Mouse (Mus musculus) spleen, postnatal 14 days (tissue): ENCODE results near the gene Atmin.

Source experiments
- DNase-seq, 2 experiments: peaks; one replicate each; pipeline ENCODE4 v3.0.0; 2021 to 2022; ENCODE audit warnings: low spot score in 2 of 2

The Atmin gene

DNA sequence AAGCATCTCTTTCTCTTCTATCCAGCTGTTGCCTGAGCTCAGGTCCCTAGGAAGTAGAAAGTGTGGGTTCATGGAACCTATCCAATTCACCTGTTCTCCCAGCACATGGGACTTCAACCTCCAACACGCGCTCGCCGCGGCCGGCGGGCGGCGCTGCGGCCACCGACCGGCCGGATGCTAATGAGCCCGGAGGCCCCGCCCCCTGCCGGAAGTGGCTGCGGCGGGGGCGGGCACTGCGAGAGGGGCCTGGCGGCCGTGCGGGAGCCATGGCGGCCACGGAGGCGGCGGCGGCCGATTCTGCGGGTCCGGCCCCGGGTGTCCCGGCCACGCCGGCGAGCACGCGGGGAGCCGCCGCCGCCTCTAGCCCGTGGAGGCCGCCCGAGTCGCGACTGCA lies at the start of gene Atmin:
Gene Atmin, plus strand, starts transcription at position 233 of the 394 bp plus-strand sequence.
- DNase-seq: peak; percentile 71 to 81

DNA sequence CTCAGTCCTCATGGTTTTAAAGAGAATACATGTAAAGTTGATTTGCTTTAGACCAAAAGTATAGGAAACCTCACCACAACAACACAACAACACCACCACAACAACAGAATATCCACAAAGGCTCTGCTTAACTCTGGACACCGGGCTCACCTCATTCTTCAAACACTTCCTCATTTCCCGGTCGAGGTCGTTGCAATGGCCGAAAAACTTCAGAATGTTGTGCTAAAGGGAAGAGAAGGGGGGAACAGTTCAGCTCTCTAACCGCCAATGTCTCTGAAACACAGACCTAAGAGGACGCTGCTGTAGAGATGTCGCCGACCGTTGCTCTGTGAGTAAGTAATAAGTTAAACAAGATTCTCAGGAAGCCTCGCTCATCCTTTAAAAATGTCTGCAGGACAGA lies 49.3 kb upstream of the Atmin start:
- no peak for DNase-seq

DNA sequence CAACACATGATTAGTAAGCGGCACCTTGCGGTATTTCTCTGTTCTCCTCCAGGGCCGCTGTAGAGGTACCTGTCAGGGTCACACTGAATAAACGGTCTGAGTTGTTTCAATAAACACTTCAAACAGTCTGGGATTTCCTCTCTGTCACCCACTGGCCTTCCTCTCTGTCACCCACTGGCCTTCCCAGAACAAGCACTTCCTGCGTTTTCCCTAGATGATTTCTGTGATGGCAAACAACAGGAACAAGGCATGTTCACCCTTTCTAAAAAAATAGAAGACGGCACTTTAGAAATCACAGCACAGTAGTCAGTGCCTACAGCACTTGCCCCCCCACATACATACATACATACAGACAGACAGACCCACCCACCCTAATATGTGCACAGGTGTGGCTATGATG lies 47.7 kb upstream of the Atmin start:
- DNase-seq: no peak

DNA sequence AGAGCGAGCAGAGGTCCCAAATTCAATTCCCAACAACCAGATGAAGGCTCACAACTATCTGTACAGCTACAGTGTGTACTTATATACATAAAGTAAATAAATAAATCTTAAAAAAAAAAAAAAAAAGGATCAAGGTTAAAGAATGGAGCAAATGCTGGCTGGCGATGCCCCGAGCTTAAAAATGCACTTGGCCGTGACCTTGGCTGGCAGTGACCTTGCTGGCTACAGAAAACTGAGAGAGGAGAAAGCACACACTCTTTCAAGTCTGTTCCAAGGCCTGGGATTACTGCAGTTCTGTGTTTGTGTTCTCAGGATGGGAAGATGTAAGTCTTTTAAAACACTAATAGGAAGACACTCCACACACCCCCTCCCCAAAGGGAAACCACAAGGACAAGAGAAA lies 38.5 kb upstream of the Atmin start:
- DNase-seq: no peak

DNA sequence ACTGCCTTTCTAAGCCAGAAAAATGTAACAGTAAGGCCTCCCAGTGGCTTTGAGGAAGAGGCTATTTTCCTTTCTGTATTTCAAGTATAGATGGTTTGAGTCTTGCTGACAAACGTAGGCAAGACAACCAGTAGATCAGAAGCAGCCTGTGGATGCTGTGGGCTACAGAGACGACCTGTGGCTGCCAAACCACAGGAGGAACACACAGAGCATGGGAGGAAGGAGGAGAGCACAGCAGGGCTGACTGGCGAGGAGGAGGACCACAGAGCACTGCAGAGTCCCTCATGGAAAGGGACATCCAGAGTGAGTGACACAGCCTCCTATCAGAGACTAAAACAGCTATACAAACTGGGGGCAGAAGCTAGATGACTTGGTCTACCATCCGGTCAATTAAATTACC lies 37.9 kb upstream of the Atmin start:
- no peak for DNase-seq

DNA sequence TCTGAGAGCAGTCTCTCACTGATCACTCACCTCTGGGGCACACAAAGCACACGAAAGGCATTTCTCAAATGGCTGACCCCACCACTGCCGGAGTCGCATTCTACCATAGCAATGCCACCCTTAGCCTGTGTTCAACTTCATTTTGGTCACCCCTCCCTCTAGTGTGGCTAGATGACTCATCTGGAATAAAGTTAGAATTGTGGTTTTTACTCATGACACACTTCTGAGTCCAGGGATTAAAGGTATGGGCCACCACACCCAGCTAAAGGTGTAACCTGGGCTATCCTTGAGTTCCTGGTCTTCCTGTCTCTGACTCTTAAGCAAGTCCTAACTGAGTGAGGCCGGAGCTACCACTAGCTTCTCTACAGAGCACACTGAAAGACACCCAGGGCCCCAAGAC lies 37.4 kb upstream of the Atmin start:
- no peak for DNase-seq

DNA sequence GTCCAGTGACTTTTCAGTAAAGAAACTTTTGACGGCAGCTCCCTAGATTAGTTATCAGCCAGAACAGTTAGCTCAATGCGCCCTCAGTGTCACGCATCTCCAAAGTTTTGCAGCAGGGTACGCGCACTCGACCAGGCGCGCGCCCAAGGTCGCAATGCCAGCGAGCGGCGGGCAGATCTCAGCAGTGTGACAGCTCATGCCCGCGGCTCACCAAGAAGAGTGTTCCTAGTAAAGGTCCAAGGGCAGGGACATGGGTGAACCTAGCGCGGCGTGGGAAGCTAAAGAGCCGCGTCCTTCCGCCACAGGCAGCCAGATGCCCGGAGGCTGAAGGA lies 22.2 kb upstream of the Atmin start:
- DNase-seq: no peak

DNA sequence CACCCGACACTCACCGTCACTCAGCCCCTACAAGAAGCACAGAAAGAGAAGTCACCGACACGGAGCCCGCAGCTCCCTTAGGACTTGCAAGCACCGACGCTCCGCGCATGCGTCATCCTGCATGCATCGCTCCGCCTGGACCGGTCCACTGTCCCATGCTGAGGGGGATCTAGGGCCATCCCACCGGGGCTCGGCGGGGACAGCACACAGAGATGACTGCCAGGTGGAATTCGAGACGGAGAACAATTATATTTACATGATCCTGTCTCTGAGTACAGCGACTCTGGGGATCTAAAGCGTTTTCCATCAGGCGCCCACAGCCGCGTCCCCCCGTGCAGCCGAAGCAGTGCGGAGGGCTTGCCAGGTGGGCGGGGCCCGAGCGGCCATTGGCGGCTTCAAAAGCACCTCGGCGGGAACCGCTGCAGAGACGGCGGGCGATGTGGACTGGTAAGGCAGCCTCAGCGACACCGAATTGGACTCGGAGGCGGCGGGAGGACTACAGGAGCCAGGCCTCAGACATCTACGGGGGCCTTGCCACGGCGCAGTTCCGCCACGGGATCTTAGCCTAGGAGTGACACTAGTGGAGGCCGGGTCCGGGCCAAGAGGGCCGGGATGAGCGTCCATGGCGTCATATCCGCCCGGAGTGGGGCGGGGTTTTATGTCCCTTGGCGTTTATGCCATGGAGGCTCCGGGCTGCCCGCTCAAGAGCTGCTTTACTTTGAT lies 21.7 kb upstream of the Atmin start, which contains the start of the genes Cmc2 and Cenpn:
Gene Cmc2, minus strand, starts transcription at position 119 of the 723 bp plus-strand sequence.
Gene Cenpn, plus strand, starts transcription at position 394 of the 723 bp plus-strand sequence.
- peak; percentile 83 to 86 for DNase-seq

DNA sequence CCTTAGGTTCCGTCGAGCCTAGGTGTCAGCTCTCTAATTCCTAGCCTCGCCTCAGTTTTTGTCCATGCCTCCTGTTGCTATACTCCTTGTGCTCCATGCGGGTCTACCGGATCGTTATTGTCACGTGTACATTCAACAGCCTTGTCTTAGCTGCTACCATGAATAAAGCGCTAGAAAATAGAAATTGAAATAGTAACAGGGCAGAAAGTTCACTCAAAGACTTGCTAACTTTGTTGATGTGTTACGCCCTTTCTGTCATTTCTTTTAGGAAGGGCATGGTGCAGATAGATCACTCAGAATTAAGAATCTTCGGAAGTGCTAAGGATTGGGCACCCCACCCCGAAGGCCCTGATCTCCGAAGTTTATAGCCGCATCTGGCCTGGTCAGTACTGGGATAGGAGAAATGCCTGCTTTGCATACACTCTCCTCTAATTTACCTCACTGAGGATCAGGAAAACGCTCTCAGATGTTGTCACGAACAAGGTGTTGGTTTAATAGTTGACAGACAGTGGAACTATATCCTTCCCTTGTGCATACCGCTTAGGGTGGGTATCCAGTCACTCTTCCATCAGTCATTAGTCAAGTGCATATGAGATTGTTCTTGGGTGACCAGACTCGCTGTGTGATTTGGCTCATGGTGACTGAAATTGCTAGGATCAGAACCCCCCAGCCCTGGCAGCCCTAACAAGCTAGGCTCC lies 21.0 kb upstream of the Atmin start:
- no peak for DNase-seq

DNA sequence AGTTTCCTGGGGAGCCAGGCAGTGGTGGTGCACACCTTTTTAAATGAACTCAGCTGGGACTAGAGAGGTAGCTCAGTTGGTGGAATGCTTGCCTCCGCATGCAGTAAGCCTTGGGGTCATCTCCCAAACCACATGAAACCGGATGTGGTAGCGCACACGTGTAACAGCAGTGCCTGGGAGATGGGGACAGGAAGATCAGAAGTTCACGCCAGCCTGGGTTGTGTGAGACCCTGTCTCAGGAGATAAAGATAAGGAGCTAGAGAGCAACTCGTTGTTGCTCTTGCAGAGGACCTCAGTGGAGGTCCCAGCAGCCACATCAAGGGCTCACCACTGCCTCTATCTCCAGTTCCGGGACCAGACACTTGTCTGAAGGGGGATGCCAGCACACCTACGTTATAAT lies 19.7 kb upstream of the Atmin start:
- DNase-seq: no peak

DNA sequence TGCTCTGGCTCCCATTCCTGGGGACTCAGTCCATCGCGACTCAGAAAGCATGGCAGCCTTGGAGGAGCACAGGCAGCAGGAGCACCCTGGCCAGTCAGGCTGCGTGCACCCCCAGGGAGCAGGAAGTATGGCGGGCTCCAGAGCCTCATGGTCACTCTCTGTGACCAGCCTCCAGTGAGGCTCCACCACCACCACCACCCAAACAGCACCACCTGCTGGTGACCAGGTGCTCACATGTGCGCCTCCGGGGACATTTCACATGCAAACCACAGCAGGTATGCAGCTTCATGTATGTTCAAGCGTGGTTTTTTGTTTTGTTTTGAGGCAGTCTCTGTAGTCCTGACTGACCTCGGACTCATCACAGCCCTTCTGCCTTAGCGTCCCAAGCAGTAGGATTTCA lies 15.3 kb upstream of the Atmin start:
- peak; percentile 45 to 63 for DNase-seq

DNA sequence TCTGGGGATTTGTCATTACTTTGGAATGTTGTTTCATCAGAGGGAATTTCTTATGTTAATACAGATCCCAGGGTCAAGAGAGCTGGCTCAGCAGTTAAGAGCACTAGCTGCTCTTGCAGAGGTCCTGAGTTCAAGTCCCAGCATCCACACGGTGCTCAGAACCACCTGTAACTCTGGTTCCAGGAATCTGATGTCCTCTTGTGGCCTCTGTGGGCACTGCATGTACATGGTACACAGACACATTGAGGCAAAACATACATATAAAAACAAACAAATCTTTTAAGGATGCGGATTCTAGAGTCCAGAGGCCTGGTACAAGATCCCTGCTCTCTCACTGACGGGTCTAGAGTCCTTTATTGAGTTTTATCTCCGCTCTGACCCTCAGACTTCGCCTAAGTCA lies 14.6 kb upstream of the Atmin start:
- no peak for DNase-seq

DNA sequence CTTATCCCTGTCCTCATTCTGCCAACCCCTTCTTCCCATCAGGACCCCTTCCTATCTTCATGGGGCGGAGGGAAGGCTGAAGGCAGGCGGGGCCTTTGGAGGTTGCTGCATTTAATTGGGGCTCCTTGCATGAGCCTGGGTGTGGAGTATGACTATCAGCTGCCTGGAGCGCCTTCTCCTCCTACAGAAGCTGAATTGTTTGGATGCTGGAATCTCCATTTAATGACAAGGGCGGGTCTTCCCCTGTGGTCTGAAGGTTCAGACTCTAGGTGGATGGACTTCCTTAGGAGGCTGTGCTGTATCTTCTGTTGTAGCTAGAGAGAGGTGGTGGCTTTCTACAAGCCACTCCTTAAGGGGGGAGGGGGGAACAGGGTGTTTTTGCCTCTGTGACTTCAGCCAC lies 8.2 kb upstream of the Atmin start:
- no peak for DNase-seq

DNA sequence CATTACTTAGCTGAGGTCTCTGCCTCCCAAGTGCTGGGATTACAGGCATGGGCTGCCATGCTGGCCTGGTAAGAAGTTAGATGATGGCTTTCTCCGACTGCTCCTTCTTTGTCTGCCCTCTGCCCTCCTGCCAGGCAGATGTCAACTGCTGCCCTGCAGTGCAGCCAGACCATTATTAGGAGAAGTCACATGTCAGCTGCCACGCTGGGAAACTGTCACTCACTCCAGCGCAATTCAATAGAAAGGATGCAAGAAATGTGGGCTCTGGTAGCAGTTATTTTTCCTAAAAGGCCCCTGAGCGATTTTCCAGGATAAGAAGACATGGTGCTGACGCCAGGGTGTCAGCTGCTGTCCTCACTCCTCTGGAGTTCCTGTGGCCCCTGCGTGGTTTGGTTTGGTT lies 7.7 kb upstream of the Atmin start:
- DNase-seq: no peak

DNA sequence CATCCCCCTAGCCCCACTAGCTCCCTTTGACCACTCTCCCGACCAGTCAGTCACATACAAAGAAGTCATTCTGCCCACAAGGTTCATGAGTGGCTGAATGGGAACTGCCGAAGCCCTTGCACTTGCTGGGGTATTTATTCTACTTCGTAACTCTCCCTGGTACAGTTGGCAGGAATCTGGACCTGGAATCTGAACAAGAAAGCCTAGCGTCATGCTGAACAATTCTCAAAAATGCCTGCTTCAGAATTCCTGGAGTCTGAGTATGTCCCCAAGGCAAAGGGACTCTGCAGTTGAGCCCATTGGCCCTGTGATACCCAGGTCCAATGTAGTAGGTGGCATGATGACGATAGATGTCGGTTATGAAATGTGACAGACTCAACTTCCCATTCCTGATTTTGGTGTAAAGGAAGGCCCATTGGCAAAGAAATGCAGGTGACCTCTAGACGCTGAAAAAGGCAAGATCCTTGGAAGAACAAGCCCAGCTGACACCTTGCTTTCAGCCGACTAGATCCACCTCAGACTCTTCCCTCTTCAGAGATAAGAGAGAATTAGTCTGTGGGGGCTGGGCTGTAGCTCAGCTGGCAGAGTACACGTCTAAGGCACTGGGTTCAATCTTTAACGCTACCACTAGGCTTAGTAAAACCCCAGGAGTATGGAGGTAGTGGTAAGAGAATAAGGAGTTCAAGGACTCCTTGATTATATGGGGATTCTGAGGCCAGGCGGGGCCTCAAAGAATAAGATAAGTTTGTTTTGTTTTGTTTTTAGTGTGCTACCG lies 722 bp upstream of the Atmin start:
- DNase-seq: no peak

DNA sequence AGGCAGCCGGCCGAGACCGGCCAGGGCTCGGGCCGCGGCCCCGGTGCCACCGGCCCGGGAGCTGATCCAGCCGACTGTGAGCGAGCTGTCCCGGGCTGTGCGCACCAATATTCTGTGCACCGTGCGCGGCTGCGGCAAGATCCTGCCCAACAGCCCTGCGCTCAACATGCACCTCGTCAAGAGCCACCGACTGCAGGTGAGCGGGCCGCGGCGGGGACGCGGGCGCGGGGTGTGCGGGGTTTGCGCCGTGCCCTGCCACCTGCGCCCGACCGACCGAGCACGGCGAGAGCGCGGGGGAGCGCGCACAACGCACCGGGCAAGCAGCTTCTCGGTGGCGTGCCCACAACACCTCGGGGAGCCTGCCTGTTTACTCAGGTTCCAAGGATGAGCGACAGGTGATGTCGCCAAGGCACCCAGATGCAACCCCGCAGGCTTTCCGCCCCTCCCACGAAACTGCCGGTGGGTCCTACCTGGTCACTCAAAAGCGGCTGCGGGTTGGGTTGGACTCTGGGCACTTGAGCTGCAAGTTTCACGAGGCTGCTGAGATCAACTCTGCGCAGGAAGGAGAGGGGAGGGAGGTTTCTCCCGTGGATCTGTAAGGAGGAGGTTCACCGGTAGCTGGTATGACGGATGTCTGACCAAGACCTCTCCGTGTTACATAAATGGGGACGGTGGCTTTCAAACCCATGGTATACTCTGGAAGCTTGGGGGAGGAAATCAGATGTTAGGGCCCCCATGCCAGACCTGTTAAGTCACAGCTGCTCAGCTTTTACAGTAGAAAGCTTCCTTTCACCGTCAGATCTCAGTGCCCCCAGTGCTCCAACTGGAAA lies 577 bp downstream of the Atmin start:
- DNase-seq: peak in 1 of 2 experiments; percentile 13

DNA sequence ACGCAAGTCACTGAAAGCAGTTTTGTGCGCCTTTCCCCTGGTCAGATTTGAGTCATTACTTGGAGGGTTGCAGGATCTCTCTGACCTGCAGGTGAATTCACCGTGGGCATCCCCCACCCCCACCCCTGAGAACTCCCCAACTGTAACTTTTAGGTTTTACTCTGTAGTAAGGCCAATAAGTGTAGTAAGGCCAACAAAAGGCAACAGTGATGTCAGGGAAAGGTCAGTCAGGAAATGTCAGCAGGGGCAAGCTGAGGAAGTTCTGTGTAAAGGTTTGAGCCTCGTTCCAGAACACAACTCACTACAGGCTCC lies 1.1 kb downstream of the Atmin start:
- no peak for DNase-seq

DNA sequence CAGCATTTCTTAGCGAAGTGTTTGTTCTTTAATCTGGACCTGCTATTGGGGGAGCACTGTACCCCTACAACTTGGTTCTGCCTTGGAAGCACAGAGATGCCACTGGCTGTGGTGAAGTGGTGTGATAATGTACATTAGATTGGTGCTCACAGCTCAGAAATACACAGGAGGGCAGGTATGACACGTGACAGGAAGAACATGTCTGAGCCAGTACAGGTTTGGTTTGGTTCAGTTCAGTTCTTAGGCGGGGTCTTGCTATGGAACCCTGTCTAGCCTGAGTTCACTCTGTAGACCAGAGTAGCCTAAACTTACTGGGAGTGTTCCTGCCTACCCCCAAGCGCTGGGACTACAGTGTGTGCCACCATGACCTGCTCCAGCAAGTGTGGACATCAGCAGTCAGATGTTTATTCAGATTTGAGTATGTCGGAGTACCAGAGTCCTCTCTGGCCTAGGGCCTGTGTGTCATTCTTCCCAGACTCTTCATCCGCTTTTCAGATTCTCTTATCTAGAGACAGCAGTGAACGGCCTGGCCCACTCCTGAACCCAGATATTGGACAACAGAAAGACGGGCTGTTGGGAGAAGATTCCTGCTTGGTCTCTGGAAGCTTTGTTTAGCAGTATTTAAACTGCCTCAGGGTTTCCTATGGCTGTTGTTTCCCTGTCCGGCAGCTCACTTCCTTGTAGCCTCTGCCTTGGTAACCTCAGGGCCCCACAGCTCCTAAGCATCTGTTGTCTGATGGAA lies 2.1 kb downstream of the Atmin start:
- no peak for DNase-seq

DNA sequence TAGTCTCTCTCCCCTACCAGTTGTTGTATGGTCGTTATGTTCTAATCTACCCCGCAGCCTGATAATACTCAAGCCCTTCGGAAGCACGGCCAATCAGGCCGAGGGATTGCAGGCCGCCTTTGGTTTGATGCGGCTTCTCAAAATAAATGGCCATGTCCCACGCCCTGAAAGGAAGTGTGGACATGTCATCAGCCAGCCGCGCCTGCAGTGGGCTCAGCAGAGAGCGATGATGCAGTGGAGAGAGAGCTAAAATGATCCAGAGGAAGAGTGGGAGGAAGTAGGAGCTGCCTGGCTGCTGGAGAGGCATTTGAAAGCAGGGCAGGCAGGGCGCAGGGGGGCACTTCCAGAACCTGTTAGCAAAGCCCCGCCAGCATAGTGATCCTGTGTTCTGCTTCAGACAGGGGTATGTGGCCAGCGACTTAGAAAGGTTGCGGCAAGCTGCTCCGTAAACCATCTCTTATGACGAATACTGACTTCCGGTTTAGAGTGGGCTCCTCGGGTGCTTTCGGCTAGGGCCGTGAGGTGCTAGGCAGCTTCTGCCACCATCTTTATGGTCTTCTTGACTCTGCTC lies 3.2 kb downstream of the Atmin start:
- no peak for DNase-seq

DNA sequence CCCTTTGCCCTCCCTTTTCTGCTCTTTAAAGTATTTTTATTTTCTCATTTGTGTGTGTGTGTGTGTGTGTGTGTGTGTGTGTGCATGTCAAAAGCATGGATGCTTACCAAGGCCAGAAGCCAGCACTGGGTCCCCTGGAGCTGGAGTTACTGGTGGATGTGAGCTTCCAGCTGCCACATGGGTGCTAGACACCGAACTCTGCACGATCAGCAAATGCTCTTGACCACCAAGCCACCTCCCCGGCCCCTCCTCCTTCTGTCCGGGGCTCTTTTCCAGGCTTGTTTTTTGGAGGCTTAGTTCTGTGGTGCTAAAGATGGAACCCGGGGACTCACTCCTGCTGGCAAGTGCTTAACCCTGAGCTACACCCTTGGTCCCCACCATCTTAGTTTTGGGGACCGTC lies 3.7 kb downstream of the Atmin start:
- no peak for DNase-seq

DNA sequence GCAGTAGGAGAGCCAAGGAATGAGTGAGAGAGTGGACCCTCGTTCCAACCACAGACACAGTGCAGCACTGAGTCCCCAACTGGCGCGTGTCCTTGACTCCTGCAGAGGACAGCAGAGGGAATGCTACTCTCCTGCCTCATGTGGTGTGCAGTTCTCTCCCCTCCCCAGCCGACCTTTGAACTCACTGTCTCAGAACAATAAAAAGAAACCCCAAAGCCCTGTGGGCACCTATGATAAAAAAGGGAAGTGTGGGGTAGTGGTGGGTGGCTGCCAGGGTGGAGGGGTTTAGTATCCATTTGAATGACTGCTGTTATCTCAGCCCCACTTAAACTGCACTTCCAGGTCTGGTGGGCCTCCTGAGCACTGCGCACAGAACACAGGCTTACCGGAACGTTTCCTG lies 4.4 kb downstream of the Atmin start:
- no peak for DNase-seq
